Mouse (Mus musculus) stomach, postnatal 0 days (tissue): ENCODE results near the gene Gse1. TPM values are rescaled to one million over a fixed set of nuclear protein-coding genes. Genes with fewer than 3 reads are reported as not detected.

Source experiments
- ATAC-seq: fragments of 200-750 bp; cut with Nextera tagmentation; 2 replicates; pipeline ENCODE4 v1.8.0; 2017; ENCODE audit not compliant: low FRiP score, low TSS enrichment
- DNase-seq: peaks from one replicate; pipeline ENCODE4 v3.0.0-alpha.2; 2016; ENCODE audit warnings: low spot score
- H3K27ac ChIP-seq: fragments of 300-500 bp; sonication (generic); replicated peaks from 2 replicates; pipeline ENCODE4 v1.5.1; 2014; ENCODE audit warnings: mild to moderate bottlenecking, control low read depth
- H3K27me3 ChIP-seq: fragments of 300-500 bp; sonication (generic); 2 replicates; pipeline ENCODE4 v1.6.1; 2014; ENCODE audit warnings: low read length; ENCODE audit not compliant: control insufficient read depth, insufficient read depth
- H3K36me3 ChIP-seq: fragments of 300-500 bp; sonication (generic); 2 replicates; pipeline ENCODE4 v1.6.1; 2014; ENCODE audit warnings: low read length, mixed read lengths; ENCODE audit not compliant: control insufficient read depth, insufficient read depth
- H3K4me1 ChIP-seq: fragments of 300-500 bp; sonication (generic); replicated peaks from 2 replicates; pipeline ENCODE4 v1.6.1; 2014; ENCODE audit warnings: antibody characterized with exemption; ENCODE audit not compliant: control insufficient read depth, insufficient read depth
- H3K4me2 ChIP-seq: fragments of 300-500 bp; sonication (generic); replicated peaks from 2 replicates; pipeline ENCODE4 v1.6.1; 2014; ENCODE audit warnings: low read depth, mild to moderate bottlenecking, control low read depth, moderate library complexity
- H3K4me3 ChIP-seq: fragments of 300-500 bp; sonication (generic); 2 replicates; pipeline ENCODE4 v1.5.1; 2014; ENCODE audit warnings: low read depth, low read length, control low read depth
- H3K9ac ChIP-seq: fragments of 300-500 bp; sonication (generic); 2 replicates; pipeline ENCODE4 v1.6.1; 2014; ENCODE audit warnings: mild to moderate bottlenecking, low read length, control low read depth, mixed read lengths
- H3K9me3 ChIP-seq: fragments of 300-500 bp; sonication (generic); 2 replicates; pipeline ENCODE4 v1.6.1; 2016; ENCODE audit warnings: low read length; ENCODE audit not compliant: control insufficient read depth
- CTCF ChIP-seq: IDR thresholded peaks from 2 replicates; pipeline ENCODE4 v1.5.1; 2016; ENCODE audit warnings: antibody characterized with exemption, low read depth, mild to moderate bottlenecking, moderate library complexity
- EP300 ChIP-seq: optimal IDR thresholded peaks from 2 replicates; pipeline ENCODE3; 2016; ENCODE audit warnings: antibody characterized with exemption
- WGBS: fragments of 180-500 bp; shearing (Covaris S2); extraction: QIAGEN DNeasy Blood & Tissue Kit; methylation state at CpG from one replicate; pipeline ENCODE4 v1.1.7; 2014; 5-methylcytosine and 5-hydroxymethylcytosine counted together
- polyA plus RNA-seq: library from polyadenylated mRNA; unstranded; fragments of >200 nt; fragmentation: Nextera tagmentation; extraction: Ambion mirVana; gene quantifications from 2 replicates; pipeline ENCODE4 v1.2.1, GENCODE M21; 2015

The Gse1 gene
- polyA plus RNA-seq, 1 experiment from 2014 or later = 6.4 TPM

DNA sequence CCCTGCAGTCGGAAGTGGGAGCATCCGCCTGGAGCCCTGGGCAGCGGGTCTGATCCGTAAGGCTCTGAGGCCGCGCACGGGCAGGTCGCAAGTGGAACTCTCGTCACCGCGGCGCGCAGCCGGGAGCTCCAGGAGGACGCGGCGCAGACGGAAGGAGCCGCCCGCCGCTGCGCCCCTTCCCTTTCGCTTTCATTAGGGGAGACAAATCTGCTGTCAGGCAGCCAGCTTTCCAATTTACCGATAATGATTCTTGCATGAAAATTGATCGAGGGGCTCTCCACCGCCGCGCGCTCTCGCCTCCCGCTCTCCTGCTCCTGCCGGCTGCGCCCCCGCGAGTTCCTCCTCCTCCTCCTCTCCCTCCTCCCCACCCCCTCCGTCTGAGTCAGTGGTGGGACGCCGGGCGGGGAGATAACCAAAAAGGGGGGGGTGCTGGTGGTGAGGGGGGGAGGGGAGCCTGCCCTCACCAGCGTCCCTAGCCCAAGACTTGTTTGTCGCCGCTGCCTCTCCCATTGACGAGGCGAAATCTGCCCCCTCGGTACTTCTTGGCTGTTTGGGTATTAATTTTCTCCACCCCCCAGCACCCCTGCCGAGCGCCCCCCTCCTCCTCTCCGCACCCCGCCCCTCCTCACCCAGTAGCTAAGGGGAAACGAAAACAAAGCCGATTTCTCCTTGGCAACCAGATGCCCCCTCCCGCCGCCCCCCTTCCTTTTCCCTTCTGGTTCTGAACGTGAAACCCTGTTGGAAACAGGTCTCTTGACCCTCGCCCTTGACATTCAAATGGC is 259.7 kb downstream of the Gse1 start:
- Histone ChIP-seq H3K27ac (peak overlapping the region; percentile 91), H3K4me2 (peak overlapping the region; percentile 98), H3K36me3 (no peaks in the 10 kb centered on the region), H3K27me3 (no peaks in the 10 kb centered on the region), H3K9me3 (no peaks in the 10 kb centered on the region), H3K9ac (peak overlapping the region; percentile 80), H3K4me3 (peak overlapping the region; percentile 75), H3K4me1 (no peaks in the 10 kb centered on the region)
- WGBS = 1% methylated on average over 50 of the region's 55 CpGs
- TF ChIP-seq CTCF (no peak), EP300 (no peak)
- peak; percentile 69 for DNase-seq
- peak; percentile 25; the same call in 1 of the 2 replicates for ATAC-seq

DNA sequence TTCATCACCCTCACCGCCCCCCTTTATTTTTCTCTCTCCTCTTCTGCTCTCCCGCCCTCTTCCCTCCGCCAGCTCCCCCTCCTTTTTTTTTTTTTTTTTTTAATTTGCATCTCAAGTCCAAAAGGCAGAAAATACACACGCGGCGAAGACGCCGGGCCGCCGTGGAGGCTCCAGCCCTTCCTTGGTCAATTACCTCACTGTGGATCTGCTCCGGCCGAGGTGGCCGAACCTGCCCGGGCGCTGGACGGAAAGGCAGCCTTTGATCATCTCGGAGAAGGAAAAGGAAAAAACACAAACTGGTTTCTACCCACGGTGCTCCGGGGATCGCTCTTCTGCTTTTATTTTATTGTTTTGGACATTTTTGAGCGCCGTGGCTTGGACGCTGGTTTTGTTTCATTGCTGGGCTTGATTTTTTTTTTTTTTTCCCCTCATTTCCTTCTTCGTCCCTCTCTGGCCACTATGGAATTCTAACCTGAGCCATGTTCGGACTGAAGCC is 260.4 kb downstream of the Gse1 start:
- H3K36me3 ChIP-seq = no peaks in the 10 kb centered on the region
- WGBS = under 1% methylated on average over 25 of the region's 25 CpGs
- peak overlapping the region; percentile 91 for H3K27ac ChIP-seq
- H3K9ac ChIP-seq = peak overlapping the region; percentile 80
- TF ChIP-seq CTCF (no peak), EP300 (no peak)
- DNase-seq = peak; percentile 63
- no peaks in the 10 kb centered on the region for H3K4me1 ChIP-seq
- H3K27me3 ChIP-seq = no peaks in the 10 kb centered on the region
- no peaks in the 10 kb centered on the region for H3K9me3 ChIP-seq
- ATAC-seq = no peak
- peak overlapping the region; percentile 75 for H3K4me3 ChIP-seq
- peak overlapping the region; percentile 98 for H3K4me2 ChIP-seq

DNA sequence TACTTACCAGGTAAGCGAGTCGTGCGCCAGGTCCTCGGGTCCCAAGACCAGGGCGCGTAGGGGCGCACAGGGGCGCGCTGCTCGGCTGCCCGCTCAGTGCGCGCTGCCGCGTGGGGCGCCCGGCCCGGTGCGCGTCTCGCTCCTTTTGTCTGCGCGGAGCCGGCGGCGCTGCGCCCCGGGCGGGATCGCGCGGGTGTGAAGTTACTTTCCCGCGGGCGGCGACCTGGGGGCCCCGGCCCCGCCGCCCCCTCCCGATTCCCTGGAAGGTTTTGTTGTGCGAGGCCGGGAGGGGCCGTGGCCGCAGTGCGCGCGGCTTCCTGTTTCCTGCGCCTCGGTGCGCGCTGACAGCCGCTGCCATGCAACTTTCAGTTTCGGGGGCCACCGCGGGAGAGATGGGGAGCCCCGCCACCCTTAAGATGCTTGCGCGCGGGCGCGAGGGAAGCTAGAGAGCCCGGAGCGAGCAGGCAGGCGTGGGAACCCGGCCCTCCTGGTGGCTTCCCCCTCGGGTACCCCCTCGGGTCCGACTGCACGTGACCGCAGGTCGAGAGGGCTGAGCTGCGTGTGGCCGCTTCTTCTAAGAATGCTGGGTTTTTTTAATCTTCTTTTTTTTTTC is 261.0 kb downstream of the Gse1 start:
- under 1% methylated on average over 70 of the region's 73 CpGs for WGBS
- H3K9me3 ChIP-seq = no peaks in the 10 kb centered on the region
- no peak for TF ChIP-seq CTCF
- no peak for TF ChIP-seq EP300
- no peaks in the 10 kb centered on the region for H3K36me3 ChIP-seq
- H3K4me1 ChIP-seq = no peaks in the 10 kb centered on the region
- H3K4me2 ChIP-seq = peak overlapping the region; percentile 98
- peak; percentile 70 for DNase-seq
- peak overlapping the region; percentile 91 for H3K27ac ChIP-seq
- no peaks in the 10 kb centered on the region for H3K27me3 ChIP-seq
- no peak for ATAC-seq
- peak overlapping the region; percentile 80 for H3K9ac ChIP-seq
- peak overlapping the region; percentile 75 for H3K4me3 ChIP-seq

DNA sequence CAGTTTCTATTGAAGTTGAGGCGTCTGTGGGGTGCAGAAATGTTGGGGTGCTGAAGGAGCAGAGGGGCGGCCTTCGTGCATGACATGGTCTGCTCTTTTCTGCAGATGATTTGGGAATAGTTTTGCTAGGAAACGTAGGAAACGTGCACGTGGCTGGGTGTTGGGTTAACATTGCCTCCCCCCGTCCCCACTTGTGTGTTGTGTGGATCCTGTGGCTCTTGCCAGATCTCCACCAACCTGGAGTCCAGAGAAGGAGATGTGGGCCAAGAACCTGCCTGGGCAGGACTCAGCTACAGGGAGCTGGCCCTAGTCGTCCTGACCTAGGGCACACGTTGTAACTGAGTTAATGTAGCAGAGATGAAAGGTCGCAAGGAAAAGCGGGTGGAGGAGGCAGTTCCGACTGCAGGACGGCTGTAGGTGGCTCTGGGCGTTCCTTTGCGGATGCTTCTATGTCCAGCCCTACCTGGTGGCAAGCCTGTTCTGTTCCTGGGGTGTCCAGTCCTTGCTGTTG is 261.6 kb downstream of the Gse1 start:
- Histone ChIP-seq H3K36me3 (no peaks in the 10 kb centered on the region), H3K27me3 (no peaks in the 10 kb centered on the region)
- peak; percentile 2; the same call in 1 of the 2 replicates for ATAC-seq

DNA sequence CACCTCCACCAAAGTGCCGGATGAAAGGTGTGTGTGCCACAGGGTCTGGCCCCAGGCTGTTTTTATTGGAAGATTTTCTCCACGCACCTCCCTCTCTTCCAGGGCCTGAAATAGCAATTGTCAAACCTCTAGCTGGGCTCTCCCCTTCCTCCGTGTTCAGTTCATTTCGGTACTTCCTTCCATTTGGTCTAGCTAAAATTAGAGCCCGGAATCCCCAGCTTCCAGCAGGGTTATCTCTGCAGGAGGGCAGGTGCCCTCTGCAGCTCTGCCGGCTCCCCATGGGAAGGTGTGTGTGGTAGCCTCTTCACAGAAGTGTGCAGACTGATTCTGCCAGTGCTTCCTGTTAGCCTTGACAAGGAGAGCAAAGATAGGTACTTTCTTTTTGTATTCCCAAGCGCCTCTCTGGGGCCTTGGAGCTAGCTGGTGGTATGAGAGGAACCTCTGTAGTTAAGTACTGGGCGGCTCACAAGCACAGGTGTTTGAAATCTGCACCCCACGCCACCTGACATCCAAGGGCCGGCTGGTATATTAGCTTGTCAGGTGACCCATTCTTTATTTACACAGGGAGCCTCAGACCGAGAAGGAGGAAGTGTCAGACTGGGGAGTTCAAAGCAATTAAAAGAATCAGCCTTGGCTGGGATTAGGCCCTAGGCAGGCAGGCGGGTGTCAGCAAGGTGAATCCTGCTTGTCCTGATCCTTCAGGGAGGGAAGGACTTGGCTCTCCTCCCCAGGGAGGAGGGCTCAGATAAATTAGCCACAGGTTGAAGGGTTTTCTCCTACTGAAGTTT is 262.3 kb downstream of the Gse1 start:
- H3K4me3 ChIP-seq = peak overlapping the region; percentile 75
- peak overlapping the region; percentile 98 for H3K4me2 ChIP-seq
- H3K4me1 ChIP-seq = no peaks in the 10 kb centered on the region
- H3K27me3 ChIP-seq = no peaks in the 10 kb centered on the region
- peak; percentile 67 for DNase-seq
- no peak for TF ChIP-seq EP300
- TF ChIP-seq CTCF = no peak
- ATAC-seq = peak; percentile 38
- WGBS = 50% methylated on average over 12 of the region's 12 CpGs
- H3K9ac ChIP-seq = 0 out of 2 replicates have a peak overlapping the region, but pooled peaks have one; percentile 8
- peak overlapping the region; percentile 69 for H3K27ac ChIP-seq
- no peaks in the 10 kb centered on the region for H3K36me3 ChIP-seq
- H3K9me3 ChIP-seq = no peaks in the 10 kb centered on the region

More for the DNA sequence above, 261.6 kb downstream of the Gse1 start:
- Histone ChIP-seq H3K4me2 (peak overlapping the region; percentile 98), H3K4me3 (peak overlapping the region; percentile 75), H3K9me3 (no peaks in the 10 kb centered on the region), H3K4me1 (no peaks in the 10 kb centered on the region), H3K27ac (peak overlapping the region; percentile 91), H3K9ac (peak overlapping the region; percentile 80; the same call in 1 of the 2 replicates)
- DNase-seq = no peak
- WGBS = 48% methylated on average over 15 of the region's 15 CpGs
- TF ChIP-seq CTCF = peak; percentile 10; the same call in 1 of the 2 replicates
- TF ChIP-seq EP300 = no peak
